Mouse (Mus musculus) testis, adult 2 months (tissue): ENCODE measurements around the gene Pcbp2.

Source experiments
- CTCF ChIP-seq: fragments of 200-500 bp; IDR thresholded peaks from 2 replicates; pipeline ENCODE4 v1.5.1; 2012; ENCODE audit warnings: low read depth, mild to moderate bottlenecking, inconsistent platforms, low read length, moderate library complexity; ENCODE audit not compliant: control insufficient read depth, insufficient read depth, insufficient replicate concordance
- POLR2A ChIP-seq: fragments of 200-500 bp; IDR thresholded peaks from 2 replicates; pipeline ENCODE4 v1.6.1; 2012; ENCODE audit warnings: low read depth, mild to moderate bottlenecking, inconsistent platforms, low read length, moderate library complexity; ENCODE audit not compliant: control insufficient read depth

DNA sequence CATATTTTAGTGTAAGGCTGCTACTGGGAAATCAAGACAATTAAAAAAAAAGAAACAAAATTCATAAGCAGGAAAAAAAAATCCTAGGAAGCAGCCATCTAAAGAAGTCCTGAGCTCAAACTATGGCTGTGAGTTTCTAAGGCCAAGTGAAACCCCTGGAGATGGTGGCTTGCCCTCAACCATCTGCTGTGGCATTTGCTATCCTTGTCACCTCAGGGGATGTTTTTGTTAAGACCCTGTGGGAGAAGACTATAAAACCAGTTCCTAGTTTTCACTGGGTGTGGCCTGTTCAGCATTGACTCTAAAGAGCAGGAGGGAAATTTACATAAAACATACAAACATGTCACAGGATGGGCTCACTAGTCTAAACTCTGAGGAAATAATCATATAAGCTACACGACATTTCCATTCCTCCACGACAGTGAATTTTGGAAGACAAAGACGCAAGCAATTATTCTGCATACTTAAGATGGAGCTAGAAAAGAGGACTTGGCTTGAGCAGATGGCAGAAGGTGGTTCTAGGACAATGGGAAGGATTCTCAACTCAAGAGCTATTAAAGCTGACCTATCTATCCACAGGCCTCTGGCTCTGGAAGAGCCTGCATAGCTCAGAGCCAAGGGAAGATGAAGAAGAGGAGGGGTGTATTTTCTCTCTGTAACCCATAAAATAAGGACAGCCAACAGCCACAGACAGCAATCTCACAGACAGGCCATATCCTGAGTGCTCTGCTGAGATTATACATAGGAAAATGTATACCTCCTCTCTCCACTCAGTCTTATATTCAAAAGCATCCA, 62.0 kb downstream of the Pcbp2 start:
- TF ChIP-seq CTCF: no peak
- no peak for TF ChIP-seq POLR2A
